Mouse (Mus musculus) stomach, embryonic 16.5 days (tissue): Measurements from ENCODE around the gene Gm1673. TPM values are rescaled to one million over a fixed set of nuclear protein-coding genes. Genes with fewer than 3 reads are reported as not detected.

Experiments
- polyA plus RNA-seq: library from polyadenylated mRNA; unstranded; fragments of >200 nt; fragmentation: Nextera tagmentation; extraction: Ambion mirVana; gene quantifications from 2 replicates; pipeline ENCODE4 v1.2.1, GENCODE M21; 2015

Gene Gm1673
- polyA plus RNA-seq, 1 experiment from 2014 or later, result 63.2 TPM

Other genes with a start within 250 kb of the Gm1673 start
- gene Letm1, start 200.6 kb upstream of the Gm1673 start, polyA plus RNA-seq, result 35.3 and 39.3 TPM in 2 replicates
- gene Nsd2, start 162.7 kb upstream of the Gm1673 start, polyA plus RNA-seq, result 28.3 and 29.9 TPM in 2 replicates
- gene Nelfa, start 47.0 kb upstream of the Gm1673 start, polyA plus RNA-seq, result 46.4 and 50.1 TPM in 2 replicates
- 0.21 and 0.25 TPM in 2 replicates for gene Nat8l, start 12.6 kb downstream of the Gm1673 start, polyA plus RNA-seq
- gene Poln, start 186.0 kb downstream of the Gm1673 start, polyA plus RNA-seq, result 0.72 and 1.1 TPM in 2 replicates
- gene Haus3, start 186.1 kb downstream of the Gm1673 start, polyA plus RNA-seq, result 26.2 and 30.9 TPM in 2 replicates
- gene Mxd4, start 204.3 kb downstream of the Gm1673 start, polyA plus RNA-seq, result 32.8 and 36.9 TPM in 2 replicates